ENCODE assay signal across 9 mouse cellular contexts in the genomic region with DNA sequence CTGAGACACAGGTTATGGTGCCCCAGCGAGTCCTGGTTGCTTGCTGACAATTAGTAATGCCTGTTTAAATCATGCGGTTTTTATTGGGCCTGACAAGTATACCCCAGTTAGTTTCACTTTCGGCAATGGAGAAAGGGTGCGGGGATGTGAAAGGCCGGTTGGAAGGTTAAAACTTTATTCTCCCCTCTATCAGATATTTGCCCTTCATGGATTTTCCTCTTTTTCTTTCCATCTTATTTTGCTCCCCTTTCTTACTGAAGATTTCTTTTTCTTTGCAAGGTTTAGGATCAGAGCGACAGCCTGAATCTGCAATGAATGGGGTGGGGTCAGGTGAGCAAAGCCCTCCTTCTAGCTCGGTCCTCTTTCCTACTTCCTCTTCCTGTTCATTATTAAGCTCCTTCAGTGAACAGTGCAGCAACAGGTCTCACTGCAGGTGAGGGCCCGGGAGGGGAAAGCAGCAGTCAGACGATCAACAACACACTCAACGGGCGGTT. TPM values are rescaled to one million over a fixed set of nuclear protein-coding genes. Genes with fewer than 3 reads are reported as not detected.
A peak's percentile ranks its signal among the peaks of the same experiment; 100 is the strongest.
DNase-seq lines count a peak whose midpoint lies in the region; ATAC-seq and TF ChIP-seq lines count a peak whose summit lies in the region.
"Had no signal": no experiment of that assay in that cellular context is flagged by ENCODE, and none has a peak within 500 bp of the region (broad histone marks: within the 10 kb centered on the region; RNA-seq: fewer than 3 reads in every experiment).

No protein-coding gene starts in this region.

- in situ Hi-C loops in CH12.LX (cut with MboI; ENCODE audit: low pct_ligation_motif_present, low pct_unique_long_range_greater_than_20kb, low sequenced_read_pairs): loop anchor here (25.0 kb wide), 1 partner anchor 355 kb away; no protein-coding TSS in a partner anchor

- no peak for TF ChIP-seq RAD21 in CH12.LX (IDR thresholded peaks at IDR 0.05; ENCODE audit: low read depth, low read length)

- DNase-seq in CD4-positive helper T cell, adult 2 months (ENCODE audit: low read depth, low spot score): peak; percentile 78
- peak; percentile 62 for DNase-seq in CH12.LX (ENCODE audit: extremely low read depth)
- peak; percentile 37 to 44 for DNase-seq in natural killer cell, adult 2 months (ENCODE audit: low spot score in 2 of 2)
- no peak for DNase-seq in embryo, embryonic 9.5 days (ENCODE audit: extremely low spot score)
- DNase-seq in stomach, postnatal 0 days (ENCODE audit: low spot score): no peak
- no peak for DNase-seq in right cerebral cortex, postnatal 14 days
- DNase-seq: kidney, adult 18-20 months had no signal

- peak; percentile 79 for TF ChIP-seq POLR2A in CH12.LX (IDR thresholded peaks at IDR 0.05; ENCODE audit: low read depth, low read length)

- 72% methylated on average over 11 of the region's 11 CpGs for WGBS in intestine, embryonic 16.5 days
- WGBS in stomach, postnatal 0 days: 75% methylated on average over 11 of the region's 11 CpGs

- 0 out of 2 replicates have a peak, but pooled peaks have one; percentile 8 for TF ChIP-seq EP300 in CH12.LX (IDR thresholded peaks at IDR 0.05; ENCODE audit: low read length)
- TF ChIP-seq EP300 in stomach, postnatal 0 days (optimal IDR thresholded peaks at IDR 0.05): no peak

- H3K36me3 ChIP-seq in CH12.LX (replicated peaks in 1 of 2; ENCODE audit: control insufficient read depth in 1 of 2, insufficient read depth in 1 of 2, low read length in 1 of 2): no peaks in the 10 kb centered on the region
- H3K36me3 ChIP-seq in intestine, embryonic 16.5 days (ENCODE audit: control insufficient read depth, insufficient read depth, low read length): no peaks in the 10 kb centered on the region
- no peaks in the 10 kb centered on the region for H3K36me3 ChIP-seq in stomach, postnatal 0 days (ENCODE audit: control insufficient read depth, insufficient read depth, low read length)
- H3K36me3 ChIP-seq: midbrain, embryonic 12.5 days had no signal

- peak; percentile 52; the same call in 1 of the 2 replicates for ATAC-seq in intestine, embryonic 16.5 days
- ATAC-seq in stomach, postnatal 0 days (ENCODE audit: low FRiP score, low TSS enrichment): no peak

- H3K27ac ChIP-seq in CH12.LX (ENCODE audit: insufficient read depth, low read depth): no peak overlapping the region
- no peak overlapping the region for H3K27ac ChIP-seq in intestine, embryonic 16.5 days (ENCODE audit: low read length)
- no peak overlapping the region for H3K27ac ChIP-seq in stomach, postnatal 0 days (replicated peaks)
- H3K27ac ChIP-seq: midbrain, embryonic 12.5 days had no signal

- dilution Hi-C loops in CH12.LX (cut with MboI; ENCODE audit: extremely low pct_ligation_motif_present, extremely low pct_unique_long_range_greater_than_20kb, low sequenced_read_pairs): no loop called here

- H3K4me2 ChIP-seq in CH12.LX (ENCODE audit: insufficient read depth, low read depth, poor library complexity, severe bottlenecking): peak overlapping the region; percentile 85
- H3K4me2 ChIP-seq in intestine, embryonic 16.5 days (ENCODE audit: low read depth, low read length): peak overlapping the region; percentile 25
- H3K4me2 ChIP-seq in stomach, postnatal 0 days (replicated peaks; ENCODE audit: low read depth): no peak overlapping the region
- H3K4me2 ChIP-seq: midbrain, embryonic 12.5 days had no signal

- H3K9me3 ChIP-seq in CH12.LX (replicated peaks; ENCODE audit: low read length): no peaks in the 10 kb centered on the region
- no peaks in the 10 kb centered on the region for H3K9me3 ChIP-seq in intestine, embryonic 16.5 days (ENCODE audit: control insufficient read depth, low read length)
- no peaks in the 10 kb centered on the region for H3K9me3 ChIP-seq in stomach, postnatal 0 days (ENCODE audit: control insufficient read depth, low read length)
- H3K9me3 ChIP-seq: midbrain, embryonic 12.5 days had no signal

- peak overlapping the region; percentile 58 to 72 (median 64) for H3K4me3 ChIP-seq in CH12.LX (replicated peaks in 1 of 3; ENCODE audit: low read depth in 2 of 3, low read length in 2 of 3, poor library complexity in 1 of 3)
- H3K4me3 ChIP-seq in intestine, embryonic 16.5 days (ENCODE audit: low read length): peak overlapping the region; percentile 18; the same call in 1 of the 2 replicates
- H3K4me3 ChIP-seq in stomach, postnatal 0 days (ENCODE audit: low read depth, low read length): no peak overlapping the region
- H3K4me3 ChIP-seq: midbrain, embryonic 12.5 days had no signal

- no peaks in the 10 kb centered on the region for H3K79me2 ChIP-seq in CH12.LX (replicated peaks; ENCODE audit: control insufficient read depth, extremely low read depth, insufficient read depth, poor library complexity, severe bottlenecking)

- no peaks in the 10 kb centered on the region for H3K27me3 ChIP-seq in CH12.LX (replicated peaks)
- H3K27me3 ChIP-seq in intestine, embryonic 16.5 days (replicated peaks; ENCODE audit: control insufficient read depth, insufficient read depth, low read length): no peaks in the 10 kb centered on the region
- H3K27me3 ChIP-seq in stomach, postnatal 0 days (ENCODE audit: control insufficient read depth, insufficient read depth, low read length): no peaks in the 10 kb centered on the region
- H3K27me3 ChIP-seq: midbrain, embryonic 12.5 days had no signal

- no peak for TF ChIP-seq CTCF in CH12.LX (conservative IDR thresholded peaks at IDR 0.05 in 1 of 2, IDR thresholded peaks at IDR 0.05 in 1 of 2; ENCODE audit: low read depth in 2 of 2, low read length in 2 of 2)
- TF ChIP-seq CTCF in stomach, postnatal 0 days (IDR thresholded peaks at IDR 0.05; ENCODE audit: low read depth): no peak

- peak overlapping the region; percentile 65 for H3K9ac ChIP-seq in CH12.LX (ENCODE audit: insufficient read depth, low read depth)
- no peak overlapping the region for H3K9ac ChIP-seq in intestine, embryonic 16.5 days (ENCODE audit: low read depth, low read length)
- H3K9ac ChIP-seq in stomach, postnatal 0 days (ENCODE audit: low read length): no peak overlapping the region
- H3K9ac ChIP-seq: midbrain, embryonic 12.5 days had no signal

- peaks cover 2 to 14% of the 10 kb centered on the region in 2 experiments; a peak in 3 of 4 replicates for H3K4me1 ChIP-seq in CH12.LX (ENCODE audit: control insufficient read depth in 1 of 2, insufficient read depth in 2 of 2)
- no peaks in the 10 kb centered on the region for H3K4me1 ChIP-seq in intestine, embryonic 16.5 days (ENCODE audit: control insufficient read depth, insufficient read depth, low read length)
- H3K4me1 ChIP-seq in stomach, postnatal 0 days (replicated peaks; ENCODE audit: control insufficient read depth, insufficient read depth): no peaks in the 10 kb centered on the region
- H3K4me1 ChIP-seq: midbrain, embryonic 12.5 days had no signal

TF ChIP-seq in CH12.LX, 34 proteins besides CTCF, POLR2A, EP300 and RAD21:
- TF ChIP-seq NELFE (IDR thresholded peaks at IDR 0.05; ENCODE audit: low read depth, low read length): peak; percentile 67; the same call in 1 of the 2 replicates
- no peak for TF ChIP-seq MAFK (IDR thresholded peaks at IDR 0.05; ENCODE audit: insufficient replicate concordance, low read length)
- no peak for TF ChIP-seq MAX (IDR thresholded peaks at IDR 0.05; ENCODE audit: low read length)
- TF ChIP-seq SMC3 (IDR thresholded peaks at IDR 0.05; ENCODE audit: low read depth, low read length): no peak
- TF ChIP-seq POLR2AphosphoS2 (IDR thresholded peaks at IDR 0.05; ENCODE audit: low read depth, low read length): 0 out of 2 replicates have a peak, but pooled peaks have one; percentile 31
- TF ChIP-seq UBTF (IDR thresholded peaks at IDR 0.05; ENCODE audit: low read depth, low read length): no peak
- no peak for TF ChIP-seq PAX5 (IDR thresholded peaks at IDR 0.05; ENCODE audit: low read length)
- peak; percentile 65; the same call in 1 of the 2 replicates for TF ChIP-seq IRF4 (IDR thresholded peaks at IDR 0.05; ENCODE audit: low read depth, low read length)
- TF ChIP-seq TBP (conservative IDR thresholded peaks at IDR 0.05; ENCODE audit: low read depth, low read length): peak; percentile 77; the same call in 1 of the 2 replicates
- no peak for TF ChIP-seq JUN (IDR thresholded peaks at IDR 0.05; ENCODE audit: insufficient read depth, low read depth, low read length)
- TF ChIP-seq RCOR1 (conservative IDR thresholded peaks at IDR 0.05; ENCODE audit: low read depth, low read length): no peak
- no peak for TF ChIP-seq ZC3H11A (IDR thresholded peaks at IDR 0.05; ENCODE audit: low read depth, low read length)
- TF ChIP-seq CHD1 (IDR thresholded peaks at IDR 0.05; ENCODE audit: low read depth, low read length): peak; percentile 90
- peak; percentile 61; the same call in 1 of the 2 replicates for TF ChIP-seq TCF12 (IDR thresholded peaks at IDR 0.05; ENCODE audit: low read depth, low read length)
- TF ChIP-seq MYC (IDR thresholded peaks at IDR 0.05; ENCODE audit: low read depth, low read length): 0 out of 2 replicates have a peak, but pooled peaks have one; percentile 34
- no peak for TF ChIP-seq MEF2A (IDR thresholded peaks at IDR 0.05; ENCODE audit: borderline replicate concordance, low read depth, low read length)
- no peak for TF ChIP-seq USF2 (conservative IDR thresholded peaks at IDR 0.05; ENCODE audit: low read depth, low read length)
- no peak for TF ChIP-seq GABPA (IDR thresholded peaks at IDR 0.05; ENCODE audit: insufficient replicate concordance, low read depth, low read length)
- TF ChIP-seq ZKSCAN1 (IDR thresholded peaks at IDR 0.05; ENCODE audit: borderline replicate concordance, low read depth, low read length): no peak
- peak; percentile 82 for TF ChIP-seq ELF1 (IDR thresholded peaks at IDR 0.05; ENCODE audit: low read depth, low read length)
- no peak for TF ChIP-seq JUND (conservative IDR thresholded peaks at IDR 0.05; ENCODE audit: low read depth, low read length)
- peak; percentile 18; the same call in 1 of the 2 replicates for TF ChIP-seq MXI1 (IDR thresholded peaks at IDR 0.05; ENCODE audit: low read depth, low read length)
- TF ChIP-seq ZNF384 (IDR thresholded peaks at IDR 0.05; ENCODE audit: low read depth, low read length): no peak
- TF ChIP-seq SIN3A (IDR thresholded peaks at IDR 0.05; ENCODE audit: low read length): peak; percentile 56; the same call in 1 of the 2 replicates

RNA-seq across cellular contexts. Expression of gene Esr1, which starts 20.9 kb away (rescaled TPM):
- total RNA-seq in CH12.LX (2012; rRNA removed) (0.08 and 0.64 TPM in 2 replicates), CH12.LX (2014; rRNA removed) (0.61 and 0.63 TPM in 2 replicates)
- 0.82 and 1.0 TPM in 2 replicates for polyA plus RNA-seq in CH12.LX (2012; ENCODE audit: insufficient read length, low read depth)
- polyA plus RNA-seq in intestine, embryonic 16.5 days (2015; fragmentation: Nextera tagmentation; extraction: Ambion mirVana): 0.37 and 0.55 TPM in 2 replicates
- 0.45 and 0.57 TPM in 2 replicates for polyA plus RNA-seq in stomach, postnatal 0 days (2015; fragmentation: Nextera tagmentation; extraction: Ambion mirVana)

Comparison
In these comparisons a context has a peak if more than half of its experiments do, and no peak if none do; other contexts are left out.
1. DNase-seq: peak in CD4-positive helper T cell, adult 2 months (single experiment), CH12.LX (single experiment) and natural killer cell, adult 2 months (2 of 2); none in embryo, embryonic 9.5 days (single experiment), stomach, postnatal 0 days (single experiment) and right cerebral cortex, postnatal 14 days (single experiment).